Mouse (Mus musculus) myocyte (in vitro differentiated cells): ENCODE measurements around the gene Rgs21.

ENCODE experiments used
- E2F4 ChIP-seq: IDR thresholded peaks from one replicate; pipeline ENCODE4 v1.6.1; 2011; ENCODE audit warnings: mild to moderate bottlenecking, control low read depth, moderate library complexity; ENCODE audit not compliant: insufficient read depth
- MAX ChIP-seq: IDR thresholded peaks from one replicate; pipeline ENCODE4 v1.6.1; 2011; ENCODE audit warnings: low read depth, mild to moderate bottlenecking, control low read depth
- MYOD1 ChIP-seq, 3 experiments: IDR thresholded peaks; one replicate each; pipeline ENCODE4 v1.6.1; 2011; ENCODE audit warnings: control low read depth in 2 of 3, low read depth in 2 of 3, mild to moderate bottlenecking in 2 of 3, moderate library complexity in 1 of 3; ENCODE audit not compliant: insufficient read length in 2 of 3, control insufficient read depth in 1 of 3
- POLR2A ChIP-seq: IDR thresholded peaks from one replicate; pipeline ENCODE4 v1.6.1; 2011; ENCODE audit warnings: low read depth, mild to moderate bottlenecking, control low read depth, moderate library complexity; ENCODE audit not compliant: insufficient read length
- POLR2AphosphoS2 ChIP-seq: IDR thresholded peaks from one replicate; pipeline ENCODE4 v1.6.1; 2011; ENCODE audit warnings: low read depth, control low read depth; ENCODE audit not compliant: insufficient read length
- REST ChIP-seq: IDR thresholded peaks from one replicate; pipeline ENCODE4 v1.6.1; 2011; ENCODE audit warnings: mild to moderate bottlenecking, control low read depth, moderate library complexity; ENCODE audit not compliant: insufficient read depth, insufficient read length
- SRF ChIP-seq: IDR thresholded peaks from one replicate; pipeline ENCODE4 v1.6.1; 2011; ENCODE audit warnings: low read depth; ENCODE audit not compliant: control insufficient read depth, insufficient read length
- TCF12 ChIP-seq: IDR thresholded peaks from one replicate; pipeline ENCODE4 v1.6.1; 2011; ENCODE audit warnings: mild to moderate bottlenecking, control low read depth; ENCODE audit not compliant: poor library complexity, insufficient read depth, severe bottlenecking
- TCF3 ChIP-seq: IDR thresholded peaks from one replicate; pipeline ENCODE4 v1.6.1; 2011; ENCODE audit warnings: low read depth, control low read depth; ENCODE audit not compliant: insufficient read length
- USF1 ChIP-seq: IDR thresholded peaks from one replicate; pipeline ENCODE4 v1.6.1; 2011; ENCODE audit warnings: low read depth, mild to moderate bottlenecking, control low read depth, moderate library complexity

- TF ChIP-seq POLR2A: no peak
- TF ChIP-seq E2F4: no peak
- no peak for TF ChIP-seq REST
- no peak for TF ChIP-seq USF1
- TF ChIP-seq MAX: no peak
- TF ChIP-seq TCF12: no peak
- no peak for TF ChIP-seq MYOD1 (IDR thresholded peaks at IDR 0.05; ENCODE audit: control insufficient read depth in 1 of 3, insufficient read length in 2 of 3, low read depth in 2 of 3)
- no peak for TF ChIP-seq POLR2AphosphoS2
- TF ChIP-seq TCF3: no peak
- no peak for TF ChIP-seq SRF
Observed at GRCm38 (mm10) chr1:144498051-144498450, 69.4 kb downstream of the Rgs21 start.
